Mouse (Mus musculus) forebrain, embryonic 14.5 days (tissue): ENCODE data around the gene Cers5. TPM values are rescaled to one million over a fixed set of nuclear protein-coding genes. Genes with fewer than 3 reads are reported as not detected.
"Not testable (repeated sequence)": the region's sequence is repeated elsewhere in the genome, so short reads cannot be mapped to it uniquely, and the experiment has no call there.

Source experiments
- ATAC-seq: fragments of 200-750 bp; cut with Nextera tagmentation; 2 replicates; pipeline ENCODE4 v1.8.0; 2017; ENCODE audit warnings: mild to moderate bottlenecking, moderate library complexity
- DNase-seq: peaks from one replicate; pipeline ENCODE4 v3.0.0-alpha.2; 2015; ENCODE audit warnings: low spot score
- H3K27ac ChIP-seq: fragments of 300-500 bp; sonication (generic); 2 replicates; pipeline ENCODE4 v1.5.1; 2014; ENCODE audit warnings: low read depth, mild to moderate bottlenecking, control low read depth, low read length, moderate library complexity
- H3K27me3 ChIP-seq: fragments of 300-500 bp; sonication (generic); replicated peaks from 2 replicates; pipeline ENCODE4 v1.6.1; 2014; ENCODE audit warnings: low read length, control low read depth, mixed read lengths; ENCODE audit not compliant: control insufficient read depth, insufficient read depth
- H3K36me3 ChIP-seq: fragments of 300-500 bp; sonication (generic); 2 replicates; pipeline ENCODE4 v1.6.1; 2014; ENCODE audit warnings: low read length, control low read depth; ENCODE audit not compliant: control insufficient read depth, insufficient read depth
- H3K4me1 ChIP-seq: fragments of 300-500 bp; sonication (generic); 2 replicates; pipeline ENCODE4 v1.6.1; 2014; ENCODE audit warnings: antibody characterized with exemption, low read length, control low read depth; ENCODE audit not compliant: control insufficient read depth, insufficient read depth
- H3K4me2 ChIP-seq: fragments of 300-500 bp; sonication (generic); 2 replicates; pipeline ENCODE4 v1.6.1; 2014; ENCODE audit warnings: mild to moderate bottlenecking, control low read depth, low read length
- H3K4me3 ChIP-seq: fragments of 300-500 bp; sonication (generic); 2 replicates; pipeline ENCODE4 v1.5.1; 2014; ENCODE audit warnings: low read depth, low read length, control low read depth
- H3K9ac ChIP-seq: fragments of 300-500 bp; sonication (generic); 2 replicates; pipeline ENCODE4 v1.6.1; 2014; ENCODE audit warnings: mild to moderate bottlenecking, low read length, control low read depth, moderate library complexity
- H3K9me3 ChIP-seq: fragments of 300-500 bp; sonication (generic); replicated peaks from 2 replicates; pipeline ENCODE4 v1.6.1; 2016; ENCODE audit warnings: low read length, control low read depth, mixed read lengths; ENCODE audit not compliant: control insufficient read depth
- WGBS: fragments of 180-500 bp; shearing (Covaris S2); extraction: QIAGEN DNeasy Blood & Tissue Kit; methylation state at CpG from one replicate; pipeline ENCODE4 v1.1.7; 2014; 5-methylcytosine and 5-hydroxymethylcytosine counted together
- polyA plus RNA-seq: library from polyadenylated mRNA; unstranded; fragments of >200 nt; fragmentation: Nextera tagmentation; extraction: Ambion mirVana; gene quantifications from 2 replicates; pipeline ENCODE4 v1.2.1, GENCODE M21; 2014

Cers5 gene
- polyA plus RNA-seq, 1 experiment from 2014 or later, result 71.9 TPM

- H3K9me3 ChIP-seq, result no peaks in the 10 kb centered on the region
- no peak overlapping the region for H3K4me2 ChIP-seq
- DNase-seq, result no peak
- no peaks in the 10 kb centered on the region for H3K27me3 ChIP-seq
- no peak overlapping the region for H3K4me3 ChIP-seq
- no peaks in the 10 kb centered on the region for H3K4me1 ChIP-seq
- no peak overlapping the region for H3K27ac ChIP-seq
- ATAC-seq, result no peak
- peaks cover 62% of the 10 kb centered on the region for H3K36me3 ChIP-seq
- 98% methylated on average over 5 of the region's 5 CpGs for WGBS
- H3K9ac ChIP-seq, result no peak overlapping the region
Measured at GRCm38 (mm10) chr15:99733186-99733585, 39.5 kb downstream of the Cers5 start.

GRCm38 (mm10) chr15:99731678-99732077 is 41.0 kb downstream of the Cers5 start:
- H3K27me3 ChIP-seq, result no peaks in the 10 kb centered on the region
- H3K4me3 ChIP-seq, result no peak overlapping the region
- peaks cover under 1% of the 10 kb centered on the region for H3K4me1 ChIP-seq
- no peak overlapping the region for H3K4me2 ChIP-seq
- 91% methylated on average over 3 of the region's 3 CpGs for WGBS
- DNase-seq (no peak), ATAC-seq (no peak)
- peaks cover 55% of the 10 kb centered on the region for H3K36me3 ChIP-seq
- H3K9ac ChIP-seq, result no peak overlapping the region
- no peaks in the 10 kb centered on the region for H3K9me3 ChIP-seq
- no peak overlapping the region for H3K27ac ChIP-seq

DNA sequence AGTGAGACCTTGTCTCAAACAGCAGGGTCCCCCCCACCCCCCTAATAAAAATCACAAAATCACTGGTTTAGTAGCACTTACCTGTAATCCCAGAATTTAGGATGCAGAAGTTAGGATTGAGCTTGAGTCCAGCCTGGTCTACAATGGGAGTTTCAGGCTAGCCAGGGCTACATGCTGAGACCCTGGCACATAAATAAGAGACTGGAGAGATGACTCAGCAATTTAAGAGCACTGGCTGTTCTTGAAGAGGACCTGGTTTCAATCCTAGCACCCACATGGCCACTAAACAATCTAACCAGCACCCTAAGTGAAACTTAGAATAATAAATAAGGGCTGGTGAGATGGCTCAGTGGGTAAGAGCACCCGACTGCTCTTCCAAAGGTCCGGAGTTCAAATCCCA is 41.5 kb downstream of the Cers5 start:
- DNase-seq, result no peak
- H3K36me3 ChIP-seq, result peaks cover 50% of the 10 kb centered on the region
- 92% methylated on average over 2 of the region's 2 CpGs for WGBS
- no peaks in the 10 kb centered on the region for H3K9me3 ChIP-seq
- no peak overlapping the region for H3K27ac ChIP-seq
- no peak overlapping the region for H3K9ac ChIP-seq
- H3K4me2 ChIP-seq, result no peak overlapping the region
- H3K27me3 ChIP-seq, result no peaks in the 10 kb centered on the region
- H3K4me3 ChIP-seq, result no peak overlapping the region
- H3K4me1 ChIP-seq, result peaks cover 5% of the 10 kb centered on the region
- no peak for ATAC-seq

GRCm38 (mm10) chr15:99729056-99729783 is 43.5 kb downstream of the Cers5 start:
- DNase-seq (no peak), ATAC-seq (no peak)
- Histone ChIP-seq H3K9ac (no peak overlapping the region), H3K27me3 (no peaks in the 10 kb centered on the region), H3K27ac (no peak overlapping the region), H3K9me3 (no peaks in the 10 kb centered on the region), H3K4me1 (peaks cover 10% of the 10 kb centered on the region), H3K4me2 (no peak overlapping the region), H3K36me3 (peaks cover 32% of the 10 kb centered on the region), H3K4me3 (no peak overlapping the region)
- 93% methylated on average over 3 of the region's 4 CpGs for WGBS

DNA sequence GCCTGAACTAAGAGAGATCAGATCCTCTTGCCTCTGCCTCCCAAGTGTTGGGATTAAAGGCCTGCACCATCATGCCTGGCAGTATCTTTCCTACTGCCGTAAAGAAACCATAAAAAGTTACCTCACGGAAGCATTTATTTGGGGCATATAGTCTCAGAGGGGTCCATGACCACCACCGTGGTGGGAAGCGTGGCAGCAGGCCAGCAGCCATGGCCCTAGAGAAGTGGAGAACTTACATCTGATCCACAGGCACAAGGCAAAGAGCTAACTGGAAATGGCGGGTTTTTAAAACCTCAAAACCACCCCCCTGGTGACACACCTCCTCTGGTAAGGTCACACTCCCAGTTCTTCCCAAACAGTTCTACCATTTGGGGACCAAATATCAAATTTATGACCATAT is 44.5 kb downstream of the Cers5 start:
- no peak overlapping the region for H3K4me2 ChIP-seq
- H3K4me3 ChIP-seq, result no peak overlapping the region
- H3K27me3 ChIP-seq, result no peaks in the 10 kb centered on the region
- ATAC-seq, result no peak
- H3K4me1 ChIP-seq, result peaks cover 12% of the 10 kb centered on the region
- no peaks in the 10 kb centered on the region for H3K9me3 ChIP-seq
- no peak overlapping the region for H3K9ac ChIP-seq
- H3K27ac ChIP-seq, result no peak overlapping the region
- DNase-seq, result no peak
- WGBS, result 93% methylated on average over 5 of the region's 5 CpGs
- peaks cover 34% of the 10 kb centered on the region for H3K36me3 ChIP-seq

DNA sequence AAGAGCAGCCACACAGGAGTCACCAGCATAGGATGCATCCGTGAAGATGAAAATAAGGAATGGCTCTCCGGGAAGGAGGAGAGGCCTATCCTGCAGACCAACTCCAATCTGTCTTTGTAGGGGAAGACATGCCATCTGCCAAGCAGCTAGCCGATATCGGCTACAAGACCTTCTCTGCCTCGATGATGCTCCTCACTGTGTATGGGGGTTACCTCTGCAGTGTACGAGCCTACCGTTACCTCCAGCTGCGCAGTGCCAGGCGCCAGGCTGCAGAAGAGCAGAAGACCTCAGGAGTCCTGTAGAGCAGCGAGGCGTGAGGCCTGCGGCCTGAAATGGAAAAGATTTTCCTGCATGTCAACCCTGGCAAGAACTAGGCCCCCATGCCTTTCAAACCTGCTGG is 45.2 kb downstream of the Cers5 start:
- DNase-seq (no peak), ATAC-seq (no peak)
- peaks cover 12% of the 10 kb centered on the region for H3K4me1 ChIP-seq
- H3K4me3 ChIP-seq, result no peak overlapping the region
- no peak overlapping the region for H3K27ac ChIP-seq
- H3K27me3 ChIP-seq, result no peaks in the 10 kb centered on the region
- H3K4me2 ChIP-seq, result no peak overlapping the region
- WGBS, result 94% methylated on average over 12 of the region's 12 CpGs
- H3K9me3 ChIP-seq, result no peaks in the 10 kb centered on the region
- peaks cover 39% of the 10 kb centered on the region for H3K36me3 ChIP-seq
- H3K9ac ChIP-seq, result no peak overlapping the region

- WGBS, result 99% methylated on average over 4 of the region's 5 CpGs
- not testable (repeated sequence) for H3K4me2 ChIP-seq, DNase-seq, H3K9ac ChIP-seq, H3K27ac ChIP-seq, H3K27me3 ChIP-seq, H3K4me3 ChIP-seq, H3K9me3 ChIP-seq, ATAC-seq
- H3K4me1 ChIP-seq, result peaks cover 12% of the 10 kb centered on the region
- H3K36me3 ChIP-seq, result peaks cover 40% of the 10 kb centered on the region
Measured at GRCm38 (mm10) chr15:99727039-99727438, 45.6 kb downstream of the Cers5 start.

- 84% methylated on average over 2 of the region's 2 CpGs for WGBS
- H3K27ac ChIP-seq, result no peak overlapping the region
- peak overlapping the region; percentile 94 for H3K4me3 ChIP-seq
- H3K27me3 ChIP-seq, result no peaks in the 10 kb centered on the region
- ATAC-seq (no peak), DNase-seq (no peak)
- H3K9me3 ChIP-seq, result no peaks in the 10 kb centered on the region
- peak overlapping the region; percentile 78 for H3K9ac ChIP-seq
- H3K36me3 ChIP-seq, result peaks cover 43% of the 10 kb centered on the region
- peaks cover 12% of the 10 kb centered on the region for H3K4me1 ChIP-seq
- peak overlapping the region; percentile 82 for H3K4me2 ChIP-seq
Measured at GRCm38 (mm10) chr15:99726549-99726948, 46.1 kb downstream of the Cers5 start.

DNA sequence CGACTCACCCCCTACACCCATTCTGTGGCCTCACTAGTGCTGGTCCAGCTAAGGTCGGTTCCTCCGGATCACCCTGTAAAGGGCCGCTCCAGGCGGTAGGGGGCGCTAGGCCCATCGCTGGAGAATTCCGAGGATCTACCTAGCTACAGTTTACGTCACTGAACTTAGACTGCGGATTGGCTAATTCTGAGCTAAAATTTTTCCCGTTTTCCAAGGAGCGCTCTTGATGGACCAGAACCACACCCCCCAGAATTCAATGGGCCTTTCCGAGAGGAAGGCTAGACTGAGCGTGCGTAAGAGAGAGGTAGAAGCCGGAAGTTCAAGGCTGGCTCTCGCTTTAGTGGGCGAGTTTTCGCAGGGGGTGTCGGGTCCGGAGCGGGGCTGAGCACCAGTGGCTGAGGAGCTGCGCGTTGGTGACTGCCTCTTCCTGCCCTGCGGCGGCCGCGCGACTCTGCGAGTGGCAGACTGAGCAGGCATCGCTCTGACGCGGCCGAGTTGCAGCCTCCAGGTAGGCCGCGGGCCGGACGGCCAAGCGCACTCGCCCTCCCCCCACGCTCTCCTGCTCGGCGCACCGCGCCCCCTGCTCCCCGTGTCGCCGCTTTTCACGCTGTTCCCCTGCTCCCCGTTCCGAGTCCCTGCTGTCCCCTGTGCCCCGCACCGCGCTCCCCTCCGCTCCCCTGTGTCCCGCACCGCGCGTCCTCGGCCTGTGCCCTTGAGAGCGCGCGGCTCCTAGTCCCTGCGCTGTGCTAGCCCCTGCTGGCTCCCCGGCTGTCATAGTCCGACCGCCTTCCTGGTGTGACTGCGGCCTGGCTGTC is 47.1 kb downstream of the Cers5 start, which contains the start of gene Cox14:
TSS of gene Cox14 (plus strand) at position 278 of the 815 bp plus-strand sequence.
- Histone ChIP-seq H3K4me3 (peak within 1 kb of the TSS; percentile 94), H3K9me3 (no peaks in the 10 kb centered on the region), H3K9ac (peak within 1 kb of the TSS; percentile 78), H3K4me2 (peak within 1 kb of the TSS; percentile 82), H3K4me1 (peaks cover 12% of the 10 kb centered on the region), H3K36me3 (peaks cover 49% of the 10 kb centered on the region), H3K27me3 (no peaks in the 10 kb centered on the region), H3K27ac (peak within 1 kb of the TSS; percentile 84)
- peak; percentile 100 for DNase-seq
- ATAC-seq, result peak; percentile 96
- WGBS, result 0% methylated on average over 56 of the region's 68 CpGs
